Comparison of ENCODE assay signal across 18 mouse cellular contexts in the genomic region with DNA sequence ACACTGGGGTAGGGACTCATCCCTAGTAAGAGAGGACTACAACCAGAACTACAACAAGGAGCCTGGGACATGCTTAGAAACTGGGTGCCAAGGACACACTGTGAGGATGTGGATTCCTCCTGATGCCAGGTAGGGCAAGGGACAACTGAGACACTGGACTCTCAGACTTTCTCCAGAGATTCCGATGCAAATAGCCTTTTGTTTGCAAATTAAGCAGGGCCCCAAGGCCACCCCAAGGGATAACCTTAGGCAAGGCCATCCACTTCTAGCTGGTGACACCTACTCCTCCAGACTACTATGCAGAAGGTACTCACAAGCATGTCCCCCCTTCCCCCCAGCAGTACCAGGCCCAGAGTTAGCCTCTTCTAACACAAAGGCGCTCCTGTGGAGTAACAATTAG. TPM values are rescaled to one million over a fixed set of nuclear protein-coding genes. Genes with fewer than 3 reads are reported as not detected.
DNase-seq lines count a peak whose midpoint lies in the region; ATAC-seq and TF ChIP-seq lines count a peak whose summit lies in the region.
"Had no signal": no experiment of that assay in that cellular context is flagged by ENCODE, and none has a peak within 500 bp of the region (broad histone marks: within the 10 kb centered on the region; RNA-seq: fewer than 3 reads in every experiment).

No protein-coding gene starts in this region.

- 90% methylated on average over 2 of the region's 2 CpGs for WGBS in kidney, postnatal 0 days

- peak; percentile 28 for DNase-seq in ovary, adult 18-20 months (ENCODE audit: low spot score)
- no peak for DNase-seq in ovary, postnatal 10 days (ENCODE audit: low spot score)
- peak; percentile 31 to 47 for DNase-seq in kidney, adult 8-10 months
- DNase-seq in kidney, postnatal 0 days (ENCODE audit: low spot score), result no peak
- DNase-seq in gastrocnemius, postnatal 25 days, result no peak
- no peak for DNase-seq in thymus, postnatal 10 days (ENCODE audit: low spot score in 2 of 2)
- DNase-seq: cerebellum, adult 9-10 months; gastrocnemius, postnatal 10 days; liver, embryonic 13.5 days; lung, embryonic 14.5 days; thymus, postnatal 25 days had no signal

- peak overlapping the region; percentile 62 for H3K27ac ChIP-seq in kidney, postnatal 0 days
- H3K27ac ChIP-seq: embryonic facial prominence, embryonic 15.5 days; forebrain, embryonic 15.5 days; hindbrain, embryonic 15.5 days; liver, embryonic 13.5 days; neural tube, embryonic 13.5 days had no signal

- no peaks in the 10 kb centered on the region for H3K36me3 ChIP-seq in kidney, postnatal 0 days (ENCODE audit: insufficient read depth, low read length)
- H3K36me3 ChIP-seq: embryonic facial prominence, embryonic 15.5 days; forebrain, embryonic 15.5 days; hindbrain, embryonic 15.5 days; liver, embryonic 13.5 days; neural tube, embryonic 13.5 days had no signal

- no peak for TF ChIP-seq CTCF in kidney, postnatal 0 days (IDR thresholded peaks at IDR 0.05; ENCODE audit: low read depth)

- H3K9ac ChIP-seq in kidney, postnatal 0 days (ENCODE audit: low read depth, low read length), result 0 out of 2 replicates have a peak overlapping the region, but pooled peaks have one; percentile 8
- H3K9ac ChIP-seq: embryonic facial prominence, embryonic 15.5 days; forebrain, embryonic 15.5 days; hindbrain, embryonic 15.5 days; liver, embryonic 13.5 days; lung, embryonic 14.5 days; neural tube, embryonic 13.5 days had no signal

- H3K4me1 ChIP-seq in kidney, postnatal 0 days (replicated peaks; ENCODE audit: insufficient read depth, low read length), result peaks cover 7% of the 10 kb centered on the region; the same call in 1 of the 2 replicates

- H3K4me2 ChIP-seq in kidney, postnatal 0 days (ENCODE audit: low read length), result peak overlapping the region; percentile 66

- ATAC-seq in kidney, postnatal 0 days (replicated peaks; ENCODE audit: low FRiP score, low read depth), result no peak
- ATAC-seq in activated CD4-positive, CD25-positive, alpha-beta regulatory T cell, adult 4 months, result no peak
- ATAC-seq: forebrain, embryonic 15.5 days; midbrain, embryonic 16.5 days had no signal

- H3K4me3 ChIP-seq in kidney, postnatal 0 days (replicated peaks; ENCODE audit: low read depth, low read length), result peak overlapping the region; percentile 39
- H3K4me3 ChIP-seq: forebrain, embryonic 15.5 days; hindbrain, embryonic 15.5 days; myocyte had no signal

- H3K9me3 ChIP-seq in kidney, postnatal 0 days (replicated peaks; ENCODE audit: low read length), result no peaks in the 10 kb centered on the region
- H3K9me3 ChIP-seq: embryonic facial prominence, embryonic 15.5 days; forebrain, embryonic 15.5 days; hindbrain, embryonic 15.5 days; liver, embryonic 13.5 days; neural tube, embryonic 13.5 days had no signal

- H3K27me3 ChIP-seq in kidney, postnatal 0 days (ENCODE audit: insufficient read depth, low read length), result no peaks in the 10 kb centered on the region

RNA-seq across cellular contexts. Expression of a gene that starts 1.9 kb away (rescaled TPM):
- polyA plus RNA-seq in kidney, postnatal 0 days (2015; fragmentation: Nextera tagmentation; extraction: Ambion mirVana), result 41.8 and 44.8 TPM in 2 replicates
- total RNA-seq in gastrocnemius, postnatal 25 days (2021), result under 1 TPM in 1 of 2 experiments, not detected in 1; 0.26 TPM
- 10 to 100 TPM; 61.0 to 67.4 TPM for polyA plus RNA-seq in activated CD4-positive, CD25-positive, alpha-beta regulatory T cell, adult 4 months (2017; shearing (Covaris generic))

RNA-seq across cellular contexts. Expression of a gene that starts 30.8 kb away (rescaled TPM):
- 71.3 and 77.0 TPM in 2 replicates for polyA plus RNA-seq in kidney, postnatal 0 days (2015; fragmentation: Nextera tagmentation; extraction: Ambion mirVana)
- 100 to 1,000 TPM in 1 of 2 experiments, 10 to 100 TPM in 1; 93.6 to 118 TPM for total RNA-seq in gastrocnemius, postnatal 25 days (2021)
- 10 to 100 TPM; 56.9 to 66.6 TPM for polyA plus RNA-seq in activated CD4-positive, CD25-positive, alpha-beta regulatory T cell, adult 4 months (2017; shearing (Covaris generic))

RNA-seq across cellular contexts. Expression of a gene that starts 59.3 kb away (rescaled TPM):
- 122 and 127 TPM in 2 replicates for polyA plus RNA-seq in kidney, postnatal 0 days (2015; fragmentation: Nextera tagmentation; extraction: Ambion mirVana)
- total RNA-seq in gastrocnemius, postnatal 25 days (2021), result 10 to 100 TPM; 15.8 to 18.8 TPM
- 10 to 100 TPM; 30.1 to 36.9 TPM for polyA plus RNA-seq in activated CD4-positive, CD25-positive, alpha-beta regulatory T cell, adult 4 months (2017; shearing (Covaris generic))

Comparison
In these comparisons a context has a peak if more than half of its experiments do, and no peak if none do; other contexts are left out.
1. DNase-seq: peak in ovary, adult 18-20 months (single experiment) and kidney, adult 8-10 months (2 of 2); none in ovary, postnatal 10 days (single experiment), kidney, postnatal 0 days (single experiment), gastrocnemius, postnatal 25 days (single experiment) and thymus, postnatal 10 days (0 of 2).